Mouse (Mus musculus): ENCODE measurements around the gene Lrrc30.

Lrrc30 gene

DNA sequence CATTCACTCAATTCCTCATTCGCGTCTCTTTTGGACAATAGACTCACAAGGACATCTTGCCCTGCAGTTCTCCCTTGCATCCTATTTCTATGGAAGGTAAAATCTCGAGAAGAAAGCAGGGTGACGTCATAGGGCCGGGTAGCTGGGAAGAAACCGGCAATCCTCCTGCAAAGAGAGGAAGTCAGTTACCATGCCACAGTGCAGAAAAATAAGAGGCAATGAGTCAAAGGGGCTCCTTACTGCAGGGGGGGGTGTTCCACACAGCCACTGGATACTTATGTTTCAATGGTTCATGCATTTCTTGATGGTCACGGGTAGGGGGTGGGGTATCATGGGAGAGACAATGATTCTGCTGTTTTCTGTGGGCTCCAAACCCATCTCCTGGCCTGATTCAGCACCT, 49.1 kb downstream of the Lrrc30 start:
- in situ Hi-C loops (cut with MboI, MseI): no loop called here

DNA sequence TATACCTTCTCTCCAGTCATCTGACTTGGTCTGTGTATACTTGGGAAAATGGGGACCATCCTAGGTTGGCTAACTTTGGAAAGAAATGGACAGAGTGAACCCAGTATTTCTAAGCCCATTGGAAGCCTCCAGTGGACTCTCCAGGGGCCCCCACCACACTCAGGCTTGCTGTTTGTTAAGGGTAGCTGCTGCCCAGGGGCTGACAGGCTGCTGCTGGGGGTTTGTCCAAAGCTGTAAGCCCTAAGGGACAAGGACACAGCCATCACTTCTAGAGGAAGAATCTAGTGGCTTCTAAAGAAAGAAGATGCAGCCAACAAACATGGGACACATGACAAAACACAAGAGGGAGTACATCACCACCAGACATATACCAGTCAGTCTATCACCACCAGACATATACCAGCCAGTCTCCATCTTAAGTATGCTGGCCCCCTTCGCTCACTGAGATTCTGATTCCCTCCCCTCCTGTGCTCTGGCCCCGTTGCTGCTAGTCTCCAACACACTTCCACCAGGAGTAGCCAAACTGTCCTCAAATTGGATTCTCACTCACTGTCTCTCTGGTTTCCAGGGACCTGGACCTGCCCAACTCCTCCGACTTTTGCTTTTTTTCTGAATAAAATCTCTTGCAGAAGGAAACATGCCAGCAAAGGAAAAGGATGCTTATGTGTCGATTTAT, 49.7 kb downstream of the Lrrc30 start:
- in situ Hi-C loops (cut with MboI, MseI): no loop called here

DNA sequence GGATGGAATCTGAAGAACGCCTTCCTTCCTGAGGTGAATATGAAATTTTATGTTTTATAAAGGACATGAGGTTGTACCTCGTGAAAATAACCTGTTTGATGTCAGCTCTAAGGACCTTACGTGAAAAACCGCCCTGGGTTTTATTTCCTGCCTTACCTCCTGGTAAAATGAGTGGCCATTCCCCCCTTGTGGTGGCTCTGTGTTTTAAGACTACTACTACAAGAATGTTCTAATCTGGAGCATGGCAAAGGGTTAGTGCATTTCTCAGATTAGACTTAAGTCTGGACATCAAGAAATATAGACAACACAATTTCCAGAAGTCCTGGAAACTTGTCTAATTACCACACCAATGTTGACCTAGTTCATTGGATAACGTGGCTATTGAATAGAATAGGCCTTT, 50.7 kb downstream of the Lrrc30 start:
- in situ Hi-C loops (cut with MboI, MseI): no loop called here
